Mouse (Mus musculus) thymus, adult 2 months (tissue): Measurements from ENCODE around the gene Slc1a7.

Source experiments
- CTCF ChIP-seq: fragments of 200-500 bp; IDR thresholded peaks from 2 replicates; pipeline ENCODE4 v1.5.1; 2012; ENCODE audit warnings: mild to moderate bottlenecking, control low read depth, low read length, moderate library complexity, borderline replicate concordance; ENCODE audit not compliant: control insufficient read depth, poor library complexity, insufficient read depth; ENCODE audit errors: extremely low read depth
- POLR2A ChIP-seq: fragments of 200-500 bp; IDR thresholded peaks from 2 replicates; pipeline ENCODE4 v1.6.1; 2012; ENCODE audit warnings: mild to moderate bottlenecking, low read length, control low read depth, moderate library complexity; ENCODE audit not compliant: control insufficient read depth, poor library complexity, insufficient read depth; ENCODE audit errors: extremely low read depth

DNA sequence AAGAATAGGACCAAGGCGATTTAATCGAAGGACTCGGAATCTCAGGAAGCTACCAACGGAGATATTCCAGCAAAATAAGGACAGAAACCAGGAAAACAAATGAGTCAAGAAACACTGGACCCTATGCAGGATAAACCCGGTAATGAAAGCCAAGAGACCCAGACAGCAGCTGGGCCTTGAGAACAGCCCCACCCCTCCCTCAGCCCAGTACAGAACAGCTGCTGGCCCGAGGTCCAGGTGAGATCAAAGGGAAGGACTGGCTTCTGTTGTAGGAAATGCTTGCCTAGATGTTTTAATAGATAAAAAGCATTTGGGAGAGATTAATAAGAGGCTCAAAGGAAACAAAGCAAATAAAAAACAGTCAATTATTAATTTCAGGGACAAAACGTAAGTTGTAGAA lies 6.9 kb downstream of the Slc1a7 start:
- TF ChIP-seq POLR2A (no peak), CTCF (no peak)
